Mouse (Mus musculus): Measurements from ENCODE around the gene Slc19a2. TPM values are rescaled to one million over a fixed set of nuclear protein-coding genes. Genes with fewer than 3 reads are reported as not detected.

The Slc19a2 gene
- 7.9 and 8.0 TPM in 2 replicates for polyA plus RNA-seq (2012; rRNA removed)

DNA sequence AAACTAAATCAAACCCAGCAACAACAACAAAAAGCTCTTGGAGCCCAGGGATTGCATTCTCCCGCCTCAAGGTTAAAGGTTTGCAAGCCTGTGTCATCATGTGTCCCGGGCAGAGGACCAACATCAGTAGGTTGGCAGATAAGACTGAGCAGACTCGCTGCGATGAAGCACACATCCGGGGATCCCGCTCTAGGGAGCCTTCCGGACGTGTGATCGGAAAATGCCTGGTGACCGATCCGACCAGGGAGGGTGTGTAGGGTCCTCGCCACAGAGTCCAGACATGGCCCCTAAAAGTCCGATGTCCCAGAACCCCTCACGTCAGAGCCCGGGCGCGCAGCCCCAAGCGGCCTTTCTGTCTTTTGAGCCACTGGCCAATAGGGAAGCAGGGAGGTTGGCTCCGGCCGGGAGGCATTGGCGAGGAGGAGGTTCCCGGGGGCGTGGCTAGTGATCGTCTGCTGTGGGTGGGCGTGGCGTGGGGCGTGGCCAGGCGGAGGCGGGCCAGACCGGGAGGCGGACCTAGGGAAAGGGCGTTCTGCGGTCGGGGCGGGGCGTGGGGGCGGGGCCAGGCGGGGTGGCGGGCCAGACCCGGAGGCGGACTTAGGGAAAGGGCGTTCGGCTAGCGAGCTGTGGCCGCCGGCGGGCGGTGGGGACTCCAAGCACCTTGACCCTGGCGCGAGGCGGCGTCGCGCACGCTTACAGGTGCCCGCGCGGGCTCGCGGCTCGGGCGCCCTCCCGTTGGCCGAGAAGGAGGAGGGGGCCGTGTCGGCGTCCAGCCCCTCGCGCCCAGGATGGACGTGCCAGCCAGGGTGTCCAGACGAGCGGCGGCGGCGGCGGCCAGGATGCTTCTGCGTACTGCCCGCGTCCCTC, at the start of gene Slc19a2:
TSS of gene Slc19a2 (plus strand) at position 582 of the 867 bp plus-strand sequence.

DNA sequence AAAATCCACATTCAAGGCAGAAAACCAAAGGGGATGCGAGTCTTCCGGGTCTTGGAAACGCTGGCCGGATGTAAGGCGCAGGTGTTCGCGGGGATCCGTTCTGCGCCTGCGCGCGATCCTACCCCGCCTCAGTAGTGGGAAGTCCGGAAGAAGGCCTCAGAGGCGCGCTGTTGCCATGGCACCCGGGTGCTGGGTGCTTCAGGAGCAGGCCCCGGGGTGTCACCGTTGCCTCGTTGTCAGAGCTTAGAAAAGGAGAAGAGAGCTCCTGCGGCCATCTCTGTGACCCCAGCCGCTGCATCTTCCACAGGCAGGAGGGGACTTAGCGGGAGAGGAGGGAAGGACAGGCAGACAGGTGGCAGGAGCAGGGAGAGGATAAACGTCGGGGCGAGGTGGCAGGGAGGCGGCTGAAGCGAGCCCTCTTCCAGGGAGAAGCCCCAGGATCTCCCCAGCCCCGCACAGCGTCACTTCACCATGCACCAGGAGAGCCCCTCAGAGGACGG, 26.7 kb downstream of the Slc19a2 start, which contains the start of gene Ccdc181:
TSS of gene Ccdc181 (plus strand) at position 131 of the 500 bp plus-strand sequence.

DNA sequence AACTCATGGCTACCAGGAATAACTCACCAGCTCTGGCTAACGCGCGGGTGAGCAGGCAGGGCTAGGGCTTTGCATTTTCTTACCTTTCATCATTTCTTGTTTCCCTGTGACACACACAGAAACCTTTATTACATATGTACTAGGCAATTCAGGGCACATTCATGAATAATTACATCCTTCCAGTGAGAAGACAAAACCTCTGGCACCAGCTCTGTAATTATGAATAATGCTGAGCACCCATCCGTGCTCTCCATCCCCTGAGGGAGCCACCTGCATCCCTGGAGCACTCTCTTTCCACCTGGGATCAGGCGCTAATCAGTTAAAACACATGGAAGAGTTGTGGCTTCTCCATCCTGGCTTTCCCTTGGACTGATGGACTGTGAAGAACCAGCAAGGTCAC, 55.0 kb downstream of the Slc19a2 start, which contains the start of gene Nme7:
TSS of gene Nme7 (plus strand) at position 301 of the 400 bp plus-strand sequence.

DNA sequence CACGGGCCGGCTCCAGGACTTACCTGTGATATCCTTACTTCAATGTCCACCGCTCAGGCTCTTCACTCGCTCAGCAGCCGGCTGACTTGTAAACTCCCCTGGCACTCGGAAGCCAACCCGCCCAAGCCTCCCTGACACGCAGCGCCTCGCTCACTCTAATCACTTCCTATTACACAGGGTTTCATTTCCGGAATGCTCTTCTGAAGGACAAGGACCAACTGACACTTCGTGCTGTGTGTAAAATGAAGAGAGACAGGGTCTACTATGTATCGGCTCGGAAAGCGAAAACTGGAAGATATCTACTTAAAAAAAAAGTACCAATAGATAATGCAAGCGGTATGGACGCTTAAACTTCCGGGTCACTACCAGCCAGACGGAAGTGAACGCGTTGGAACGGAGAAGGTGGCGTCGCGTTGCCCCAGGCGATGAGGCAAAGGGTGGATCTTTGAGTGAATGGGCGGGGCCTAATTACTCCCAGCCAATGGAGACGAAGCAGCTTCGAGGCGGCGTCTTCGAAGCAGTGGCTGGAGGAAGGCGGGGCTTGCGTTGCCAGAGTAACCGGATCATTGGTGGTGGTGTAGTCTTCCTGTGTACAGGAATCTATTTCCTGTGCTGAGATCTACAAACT, 58.4 kb downstream of the Slc19a2 start, which contains the start of gene Blzf1:
TSS of gene Blzf1 (minus strand) at position 366 of the 628 bp plus-strand sequence.

Other genes with a start within 250 kb of the Slc19a2 start
- 0.03 TPM in 2 replicates for gene Sele, start 200.8 kb upstream of the Slc19a2 start, polyA plus RNA-seq (2012; rRNA removed)
- gene Sell, start 187.1 kb upstream of the Slc19a2 start, polyA plus RNA-seq (2012; rRNA removed): 0.14 and 0.25 TPM in 2 replicates
- 0.08 and 0.16 TPM in 2 replicates for gene Selp, start 133.8 kb upstream of the Slc19a2 start, polyA plus RNA-seq (2012; rRNA removed)
- gene F5, start 97.2 kb upstream of the Slc19a2 start, polyA plus RNA-seq (2012; rRNA removed): 0.14 and 0.20 TPM in 2 replicates
- gene Ccdc181, start 26.5 kb downstream of the Slc19a2 start, polyA plus RNA-seq (2012; rRNA removed): 14.9 and 17.5 TPM in 2 replicates
- gene Nme7, start 55.1 kb downstream of the Slc19a2 start, polyA plus RNA-seq (2012; rRNA removed): 19.3 and 19.5 TPM in 2 replicates
- 14.3 and 16.7 TPM in 2 replicates for gene Blzf1, start 58.4 kb downstream of the Slc19a2 start, polyA plus RNA-seq (2012; rRNA removed)
- 285 and 301 TPM in 2 replicates for gene Atp1b1, start 209.3 kb downstream of the Slc19a2 start, polyA plus RNA-seq (2012; rRNA removed)

Measured in central nervous system, embryonic 18 days (tissue).